Mouse (Mus musculus): ENCODE measurements around the gene Ilf2. TPM values are rescaled to one million over a fixed set of nuclear protein-coding genes. Genes with fewer than 3 reads are reported as not detected.

Ilf2 gene
- total RNA-seq, 2 experiments from 2014 or later, result 29.3 to 30.1 TPM

DNA sequence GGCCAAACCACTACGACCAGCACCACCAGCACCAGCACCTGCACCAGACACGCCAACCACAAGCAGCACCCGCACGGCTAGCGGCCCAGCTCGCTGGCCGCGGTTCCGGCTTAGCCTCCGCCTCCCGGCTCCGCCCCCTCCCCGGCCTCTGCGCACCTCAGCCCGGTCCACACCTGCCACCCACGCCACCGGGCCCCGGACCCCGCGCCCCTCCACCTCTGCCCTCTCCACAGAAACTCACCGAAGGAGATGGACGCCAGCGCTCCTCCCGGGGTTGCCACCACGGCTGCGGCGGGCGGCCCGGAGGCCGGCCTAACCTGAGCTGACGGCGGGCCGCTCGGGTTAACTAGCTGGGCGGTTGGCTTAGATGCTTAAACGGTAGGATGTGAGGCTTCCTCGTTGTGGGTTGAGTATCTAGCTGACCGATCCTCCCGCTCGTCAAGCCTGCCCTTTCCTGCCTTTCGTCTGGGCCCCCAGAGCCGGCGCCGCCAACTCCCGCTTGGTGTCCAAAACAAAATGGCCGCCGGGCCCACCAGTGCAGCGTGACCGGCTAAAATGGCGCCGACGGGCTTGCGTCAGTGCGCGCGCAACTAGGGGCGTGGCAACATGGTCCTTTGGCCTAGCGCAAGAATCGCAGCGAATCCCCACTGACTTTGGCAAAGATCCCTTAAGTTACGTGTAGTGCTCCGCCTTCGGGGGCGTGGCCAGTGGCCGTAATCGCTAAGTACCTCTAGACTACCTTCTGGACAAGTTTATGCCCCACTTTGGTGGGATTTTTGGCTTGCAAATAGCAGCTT is 33.2 kb downstream of the Ilf2 start, which contains the start of gene Chtop:
Gene Chtop (minus strand): TSS at position 549 of the 797 bp plus-strand sequence.
- DNase-seq, result peak; percentile 99 to 100

DNA sequence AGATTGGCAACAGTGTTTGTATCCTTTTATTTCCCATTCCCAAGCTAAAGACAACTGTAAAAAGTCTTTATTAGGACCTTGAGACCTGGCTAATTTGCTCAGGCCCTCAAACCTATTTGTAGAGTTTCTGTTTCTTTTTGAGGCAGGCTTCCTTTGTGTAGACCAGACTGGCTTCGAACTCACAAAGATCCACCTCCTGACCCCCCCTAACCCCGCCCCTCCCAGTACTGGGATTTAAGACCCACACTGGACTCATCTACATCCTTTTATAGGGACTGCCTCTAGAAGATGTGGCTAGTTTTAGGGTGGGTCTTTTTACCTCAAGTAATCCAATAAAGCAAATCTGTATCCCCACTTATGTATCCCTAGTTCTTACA is 33.8 kb downstream of the Ilf2 start:
- no peak for DNase-seq

DNA sequence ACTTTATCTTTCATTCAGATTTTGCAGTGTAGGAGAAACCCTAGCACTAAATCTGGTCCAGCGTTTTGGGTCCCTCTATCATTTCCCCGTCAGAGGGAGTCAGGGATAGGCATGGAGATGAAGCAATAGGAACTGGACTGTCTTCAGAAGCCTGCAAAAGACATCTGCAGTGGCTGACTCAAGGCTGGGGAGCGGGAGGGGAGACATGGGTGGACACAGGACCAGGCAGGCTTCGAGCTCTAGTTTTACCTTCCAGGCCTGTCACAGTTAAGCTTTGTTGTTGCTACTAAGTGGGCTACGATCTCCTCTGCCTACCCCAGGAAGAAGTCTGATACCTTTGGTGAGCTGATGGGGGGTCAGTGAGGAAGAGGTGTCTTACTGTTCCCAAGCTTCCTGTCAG is 36.4 kb downstream of the Ilf2 start:
- no peak for DNase-seq

- no peak for DNase-seq
These were observed 37.2 kb downstream of the Ilf2 start for GRCm38 (mm10) chr3:90512948-90513642.

GRCm38 (mm10) chr3:90513796-90514590 is 38.1 kb downstream of the Ilf2 start, which contains the start of the genes S100a1 and S100a13:
Gene S100a1 (minus strand): TSS chr3:90514392.
Gene S100a13 (plus strand): TSS chr3:90514435.
- peak; percentile 88 to 93 for DNase-seq

- peak; percentile 88 to 91 for DNase-seq
These were observed 38.8 kb downstream of the Ilf2 start for GRCm38 (mm10) chr3:90514691-90515090.

GRCm38 (mm10) chr3:90515242-90515641 is 39.3 kb downstream of the Ilf2 start:
- DNase-seq, result peak; percentile 71 to 75

DNA sequence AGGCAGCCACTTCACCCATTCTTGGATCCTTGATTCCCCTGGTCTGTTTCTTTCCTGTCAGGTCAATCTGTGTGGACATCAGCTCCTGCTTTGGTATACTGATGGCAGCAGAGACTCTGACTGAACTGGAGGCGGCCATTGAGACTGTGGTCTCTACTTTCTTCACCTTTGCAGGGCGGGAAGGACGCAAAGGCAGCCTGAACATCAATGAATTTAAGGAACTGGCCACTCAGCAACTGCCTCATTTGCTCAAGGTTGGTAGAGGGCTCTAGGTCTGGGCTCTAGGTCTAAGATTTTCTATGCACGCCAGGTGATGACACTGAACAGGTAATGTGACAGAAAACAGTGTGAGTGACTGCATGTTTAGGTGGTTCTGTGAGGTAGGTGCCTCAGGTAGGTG is 39.9 kb downstream of the Ilf2 start:
- no peak for DNase-seq

DNA sequence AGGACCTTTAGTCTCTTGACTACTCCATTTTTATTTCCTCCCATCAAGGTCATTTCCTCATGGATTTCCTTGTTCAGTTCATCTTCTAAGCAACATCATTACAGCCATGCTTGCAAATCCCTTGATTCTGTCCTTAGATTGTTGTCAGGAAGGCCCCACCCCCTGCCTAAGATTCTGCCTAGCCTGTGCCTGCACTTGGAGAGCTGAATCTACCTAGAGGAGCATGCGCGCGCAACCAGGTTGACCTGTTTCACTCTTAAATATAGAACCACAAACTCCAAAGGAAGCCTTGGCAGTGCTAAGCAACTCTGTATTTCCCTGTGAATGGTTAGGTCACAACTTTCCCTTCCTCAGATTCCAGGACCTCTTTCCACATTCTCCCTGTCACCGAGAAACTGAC is 41.8 kb downstream of the Ilf2 start:
- DNase-seq, result no peak

GRCm38 (mm10) chr3:90525421-90525820 is 49.5 kb downstream of the Ilf2 start:
- peak; percentile 78 to 80 for DNase-seq

DNA sequence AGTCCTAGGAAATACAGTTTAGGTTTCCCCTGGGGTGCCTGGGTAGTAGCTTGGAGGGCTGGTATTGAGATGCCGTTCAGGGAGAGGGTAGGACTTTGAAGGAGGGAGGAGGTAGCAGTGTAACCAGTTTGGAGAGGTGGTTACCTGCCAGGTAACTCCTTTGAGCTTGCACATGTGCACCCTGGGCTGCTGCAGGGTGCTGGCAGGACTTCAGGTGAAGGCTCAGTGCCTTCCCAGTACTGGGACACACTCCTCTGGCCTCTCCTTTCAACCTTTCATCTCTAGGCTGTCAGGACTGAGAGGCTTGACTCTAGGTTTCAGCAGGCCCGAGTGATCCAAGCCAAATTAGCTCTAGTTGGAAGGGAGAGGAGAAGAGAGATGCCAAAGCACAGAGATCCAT is 50.1 kb downstream of the Ilf2 start:
- no peak for DNase-seq

GRCm38 (mm10) chr3:90526580-90526979 is 50.7 kb downstream of the Ilf2 start, which contains the start of gene S100a14:
Gene S100a14 (plus strand): TSS chr3:90526856.
- DNase-seq, result peak in 1 of 2 experiments; percentile 55

DNA sequence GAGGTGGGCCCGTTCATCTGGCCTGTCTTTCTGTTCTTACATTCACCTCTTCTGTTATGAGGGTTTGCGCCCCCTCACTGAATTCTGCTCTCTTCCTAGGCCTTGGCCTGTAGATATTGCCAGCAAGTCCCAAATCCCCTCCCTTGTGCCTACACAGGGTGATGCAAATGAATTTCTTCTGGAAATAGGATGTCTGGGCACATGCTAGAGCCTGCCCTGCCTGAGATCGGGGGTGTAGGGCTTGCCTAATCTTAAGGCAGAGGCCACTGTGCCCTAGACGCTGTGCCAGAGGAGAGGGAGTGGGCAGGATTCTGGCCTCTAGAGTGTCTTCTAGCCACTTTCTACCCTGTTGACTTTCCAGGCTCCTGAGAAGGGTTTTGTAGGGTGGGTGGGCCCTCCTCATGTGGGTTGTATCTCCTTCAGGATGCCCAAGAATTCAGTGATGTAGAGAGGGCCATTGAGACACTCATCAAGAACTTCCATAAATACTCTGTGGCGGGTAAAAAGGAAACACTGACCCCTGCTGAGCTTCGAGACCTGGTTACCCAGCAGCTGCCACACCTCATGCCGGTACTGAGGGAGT is 51.5 kb downstream of the Ilf2 start:
- DNase-seq, result no peak

DNA sequence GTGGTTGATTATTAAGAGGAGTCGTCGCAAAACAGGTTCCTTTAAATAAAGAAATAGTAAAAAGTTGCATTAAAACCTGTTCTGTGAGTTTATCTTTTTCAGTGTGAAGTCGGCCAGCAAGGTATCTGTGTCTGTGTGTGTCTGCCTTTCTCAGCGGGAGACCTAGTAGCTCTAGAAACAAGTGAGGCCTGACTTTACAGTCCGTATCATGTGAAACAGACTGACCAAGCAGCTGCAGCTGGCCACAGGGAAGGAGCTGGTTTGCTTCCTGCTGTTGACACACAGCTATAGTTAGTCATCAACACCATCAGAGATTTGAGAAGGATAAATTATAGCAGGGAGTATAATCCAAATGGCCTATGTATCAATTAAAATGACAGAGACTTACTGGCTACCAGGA is 55.8 kb downstream of the Ilf2 start:
- no peak for DNase-seq

DNA sequence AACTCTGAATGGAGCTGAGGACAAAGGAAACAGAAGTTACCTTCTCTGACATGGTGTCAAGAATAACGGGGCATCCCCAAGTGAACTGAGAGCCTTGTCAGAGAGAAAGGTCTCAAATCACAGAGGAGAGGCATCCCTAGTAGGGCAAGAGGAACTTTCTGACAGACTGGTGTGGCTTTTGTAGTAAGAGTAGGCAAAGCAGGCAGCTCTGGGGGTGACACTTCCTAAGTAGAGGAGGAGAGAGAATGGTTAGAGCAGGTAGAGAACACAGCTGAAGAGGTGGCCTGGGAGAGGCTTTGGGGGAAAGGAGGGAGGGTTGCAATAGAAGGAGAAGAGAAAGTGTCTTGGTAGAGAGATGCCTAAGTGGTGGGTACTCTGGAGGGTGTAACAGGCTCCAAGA is 59.5 kb downstream of the Ilf2 start:
- no peak for DNase-seq

- DNase-seq, result peak; percentile 86 to 93
These were observed 61.4 kb downstream of the Ilf2 start, which contains the start of gene S100a16 for GRCm38 (mm10) chr3:90537141-90537904. Gene S100a16 (plus strand): TSS chr3:90537254.

DNA sequence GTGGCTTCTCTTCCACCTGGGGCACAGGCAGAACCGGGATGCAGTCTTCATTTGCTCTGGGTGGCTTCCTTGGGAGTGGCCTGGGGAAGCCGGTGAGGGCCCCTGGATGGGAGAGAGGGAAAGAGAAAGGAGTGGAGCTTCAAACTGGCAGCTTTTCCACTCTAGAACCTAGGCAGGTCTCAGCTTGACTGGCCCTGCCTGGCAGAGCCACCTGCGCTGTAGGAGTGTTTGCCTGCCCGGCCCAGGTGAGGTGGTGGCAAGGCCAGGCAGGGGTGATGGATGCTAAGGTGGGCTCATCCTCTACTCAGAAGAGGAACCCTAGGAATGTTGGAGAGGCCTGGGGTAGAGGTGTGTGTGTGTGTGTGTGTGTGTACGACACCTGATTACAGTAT is 62.0 kb downstream of the Ilf2 start:
- no peak for DNase-seq

Measured in heart, adult 18-20 months (tissue).